Mouse (Mus musculus): ENCODE data around the gene Asb4. TPM values are rescaled to one million over a fixed set of nuclear protein-coding genes. Genes with fewer than 3 reads are reported as not detected.
A peak's percentile ranks its signal among the peaks of the same experiment; 100 is the strongest.

Gene Asb4
- polyA plus RNA-seq, 1 experiment from 2014 or later: 22.7 TPM

DNA sequence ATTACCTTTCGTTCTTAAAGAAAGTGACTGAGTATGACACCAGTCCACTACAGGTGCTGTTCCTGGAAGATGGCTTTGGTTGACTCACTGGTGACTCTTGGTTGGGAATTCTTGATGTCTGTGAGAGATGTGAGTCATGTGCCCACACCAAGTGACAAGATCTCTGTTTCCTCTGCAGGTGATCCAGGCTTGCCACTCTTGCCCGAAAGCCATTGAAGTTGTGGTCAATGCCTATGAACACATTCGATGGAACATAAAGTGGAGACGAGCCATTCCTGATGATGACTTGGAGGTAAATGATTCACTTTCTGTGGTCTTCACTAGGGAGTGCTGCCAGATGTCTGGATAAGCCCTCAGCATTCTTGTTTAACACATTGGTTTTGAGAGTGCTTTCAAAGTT lies 46.4 kb downstream of the Asb4 start:
- no peak for ATAC-seq
- H3K4me1 ChIP-seq (ENCODE audit: control insufficient read depth, insufficient read depth, low read length): peaks cover 4% of the 10 kb centered on the region
- H3K36me3 ChIP-seq (ENCODE audit: control insufficient read depth, insufficient read depth, low read length): no peaks in the 10 kb centered on the region
- H3K4me3 ChIP-seq (ENCODE audit: low read depth, low read length): no peak overlapping the region
- no peak overlapping the region for H3K9ac ChIP-seq (ENCODE audit: low read length)
- H3K4me2 ChIP-seq (ENCODE audit: low read length): no peak overlapping the region
- no peak for DNase-seq (ENCODE audit: low spot score)
- no peak overlapping the region for H3K27ac ChIP-seq (ENCODE audit: low read depth, low read length)
- H3K9me3 ChIP-seq (replicated peaks; ENCODE audit: control insufficient read depth, low read length): no peaks in the 10 kb centered on the region
- H3K27me3 ChIP-seq (replicated peaks; ENCODE audit: control insufficient read depth, insufficient read depth, low read length): no peaks in the 10 kb centered on the region
- WGBS: 96% methylated on average over 4 of the region's 4 CpGs

GRCm38 (mm10) chr6:5429982-5430550 lies 46.9 kb downstream of the Asb4 start:
- DNase-seq (ENCODE audit: low spot score) (no peak), ATAC-seq (no peak)
- H3K36me3 ChIP-seq (ENCODE audit: control insufficient read depth, insufficient read depth, low read length): no peaks in the 10 kb centered on the region
- H3K4me2 ChIP-seq (ENCODE audit: low read length): no peak overlapping the region
- H3K27ac ChIP-seq (ENCODE audit: low read depth, low read length): no peak overlapping the region
- no peaks in the 10 kb centered on the region for H3K27me3 ChIP-seq (replicated peaks; ENCODE audit: control insufficient read depth, insufficient read depth, low read length)
- no peak overlapping the region for H3K9ac ChIP-seq (ENCODE audit: low read length)
- H3K4me1 ChIP-seq (ENCODE audit: control insufficient read depth, insufficient read depth, low read length): peaks cover 4% of the 10 kb centered on the region
- 93% methylated on average over 4 of the region's 4 CpGs for WGBS
- H3K4me3 ChIP-seq (ENCODE audit: low read depth, low read length): no peak overlapping the region
- H3K9me3 ChIP-seq (replicated peaks; ENCODE audit: control insufficient read depth, low read length): no peaks in the 10 kb centered on the region

GRCm38 (mm10) chr6:5433887-5434286 lies 50.7 kb downstream of the Asb4 start:
- H3K36me3 ChIP-seq (ENCODE audit: control insufficient read depth, insufficient read depth, low read length): no peaks in the 10 kb centered on the region
- ATAC-seq: peak; percentile 75
- no peak overlapping the region for H3K4me2 ChIP-seq (ENCODE audit: low read length)
- no peak overlapping the region for H3K27ac ChIP-seq (ENCODE audit: low read depth, low read length)
- peaks cover 4% of the 10 kb centered on the region for H3K4me1 ChIP-seq (ENCODE audit: control insufficient read depth, insufficient read depth, low read length)
- H3K9ac ChIP-seq (ENCODE audit: low read length): no peak overlapping the region
- H3K27me3 ChIP-seq (replicated peaks; ENCODE audit: control insufficient read depth, insufficient read depth, low read length): no peaks in the 10 kb centered on the region
- 10% methylated on average over 2 of the region's 2 CpGs for WGBS
- no peak overlapping the region for H3K4me3 ChIP-seq (ENCODE audit: low read depth, low read length)
- H3K9me3 ChIP-seq (replicated peaks; ENCODE audit: control insufficient read depth, low read length): no peaks in the 10 kb centered on the region
- peak; percentile 45 for DNase-seq (ENCODE audit: low spot score)

GRCm38 (mm10) chr6:5437757-5438156 lies 54.6 kb downstream of the Asb4 start:
- 50% methylated on average over 4 of the region's 4 CpGs for WGBS

DNA sequence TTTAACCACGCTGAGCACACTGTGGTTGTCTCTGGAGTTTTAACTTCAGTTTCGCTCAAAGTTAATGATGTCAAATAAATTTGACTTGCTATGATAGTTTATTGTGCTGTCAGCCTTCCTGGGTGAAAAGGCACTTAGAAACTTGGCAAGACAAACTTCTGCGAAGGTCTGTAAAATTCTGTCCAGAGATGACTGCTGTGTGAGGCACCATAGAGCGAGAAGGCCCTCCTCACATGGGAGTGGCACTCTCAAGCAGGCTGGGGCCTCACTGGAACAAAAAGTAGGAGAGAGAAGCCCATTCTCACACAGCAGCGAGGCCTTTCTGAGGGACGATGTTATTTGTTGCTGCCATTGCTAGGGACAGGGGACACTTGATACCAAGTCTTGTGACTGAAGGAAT lies 58.0 kb downstream of the Asb4 start:
- Histone ChIP-seq H3K4me3 (ENCODE audit: low read depth, low read length) (no peak overlapping the region), H3K27me3 (replicated peaks; ENCODE audit: control insufficient read depth, insufficient read depth, low read length) (no peaks in the 10 kb centered on the region), H3K9me3 (replicated peaks; ENCODE audit: control insufficient read depth, low read length) (no peaks in the 10 kb centered on the region), H3K9ac (ENCODE audit: low read length) (no peak overlapping the region), H3K4me1 (ENCODE audit: control insufficient read depth, insufficient read depth, low read length) (peaks cover 9% of the 10 kb centered on the region), H3K27ac (ENCODE audit: low read depth, low read length) (no peak overlapping the region), H3K4me2 (ENCODE audit: low read length) (no peak overlapping the region), H3K36me3 (ENCODE audit: control insufficient read depth, insufficient read depth, low read length) (no peaks in the 10 kb centered on the region)
- DNase-seq (ENCODE audit: low spot score) (no peak), ATAC-seq (no peak)
- 92% methylated on average over 6 of the region's 6 CpGs for WGBS

More at GRCm38 (mm10) chr6:5437757-5438156, 54.6 kb downstream of the Asb4 start:
- Histone ChIP-seq H3K4me2 (ENCODE audit: low read length) (no peak overlapping the region), H3K36me3 (ENCODE audit: control insufficient read depth, insufficient read depth, low read length) (no peaks in the 10 kb centered on the region), H3K27ac (ENCODE audit: low read depth, low read length) (no peak overlapping the region), H3K9me3 (replicated peaks; ENCODE audit: control insufficient read depth, low read length) (no peaks in the 10 kb centered on the region), H3K27me3 (replicated peaks; ENCODE audit: control insufficient read depth, insufficient read depth, low read length) (no peaks in the 10 kb centered on the region), H3K9ac (ENCODE audit: low read length) (no peak overlapping the region), H3K4me3 (ENCODE audit: low read depth, low read length) (no peak overlapping the region), H3K4me1 (ENCODE audit: control insufficient read depth, insufficient read depth, low read length) (peaks cover 6% of the 10 kb centered on the region)
- DNase-seq (ENCODE audit: low spot score) (peak; percentile 27), ATAC-seq (no peak)

DNA sequence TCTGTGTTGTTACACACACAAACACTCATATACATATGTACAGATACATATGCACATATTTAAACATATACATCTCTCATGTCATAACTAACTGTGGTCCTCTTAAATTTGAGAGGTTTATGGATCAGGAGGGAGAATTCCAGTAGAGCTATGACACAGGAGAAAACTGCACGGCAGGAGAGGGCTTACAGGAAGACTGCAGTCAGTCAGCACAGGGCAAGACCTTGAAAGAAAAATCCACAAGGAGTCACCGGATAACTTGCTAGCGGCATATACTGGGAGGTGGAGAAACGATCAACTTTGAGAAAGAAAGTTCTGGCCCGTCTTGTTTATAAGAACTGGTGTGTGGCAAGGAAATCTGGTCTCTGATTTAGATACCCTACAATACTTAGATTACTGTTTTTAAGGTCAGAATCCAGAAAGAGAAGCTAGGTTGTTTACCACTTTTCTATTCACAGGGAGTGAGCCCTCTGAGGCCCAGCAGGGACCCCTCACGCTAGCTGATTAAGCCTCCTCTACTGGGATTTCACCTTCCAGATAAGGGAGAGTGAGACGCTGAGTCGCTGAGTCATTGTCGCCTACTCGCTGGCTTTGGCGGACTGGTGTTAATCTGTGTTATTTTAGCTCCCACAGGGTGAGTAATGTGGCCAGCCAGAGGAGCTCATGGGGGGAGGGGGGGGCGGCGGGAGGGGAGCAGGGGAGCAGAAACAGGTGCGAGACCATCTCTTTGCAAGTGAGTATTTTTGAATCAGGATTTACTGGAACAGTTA lies 59.3 kb downstream of the Asb4 start:
- peaks cover 12% of the 10 kb centered on the region for H3K4me1 ChIP-seq (ENCODE audit: control insufficient read depth, insufficient read depth, low read length)
- ATAC-seq: peak; percentile 40; the same call in 1 of the 2 replicates
- peak overlapping the region; percentile 23; the same call in 1 of the 2 replicates for H3K4me2 ChIP-seq (ENCODE audit: low read length)
- H3K4me3 ChIP-seq (ENCODE audit: low read depth, low read length): no peak overlapping the region
- H3K9ac ChIP-seq (ENCODE audit: low read length): no peak overlapping the region
- 9% methylated on average over 14 of the region's 14 CpGs for WGBS
- peak; percentile 38 for DNase-seq (ENCODE audit: low spot score)
- H3K9me3 ChIP-seq (replicated peaks; ENCODE audit: control insufficient read depth, low read length): no peaks in the 10 kb centered on the region
- no peaks in the 10 kb centered on the region for H3K27me3 ChIP-seq (replicated peaks; ENCODE audit: control insufficient read depth, insufficient read depth, low read length)
- no peak overlapping the region for H3K27ac ChIP-seq (ENCODE audit: low read depth, low read length)
- no peaks in the 10 kb centered on the region for H3K36me3 ChIP-seq (ENCODE audit: control insufficient read depth, insufficient read depth, low read length)

DNA sequence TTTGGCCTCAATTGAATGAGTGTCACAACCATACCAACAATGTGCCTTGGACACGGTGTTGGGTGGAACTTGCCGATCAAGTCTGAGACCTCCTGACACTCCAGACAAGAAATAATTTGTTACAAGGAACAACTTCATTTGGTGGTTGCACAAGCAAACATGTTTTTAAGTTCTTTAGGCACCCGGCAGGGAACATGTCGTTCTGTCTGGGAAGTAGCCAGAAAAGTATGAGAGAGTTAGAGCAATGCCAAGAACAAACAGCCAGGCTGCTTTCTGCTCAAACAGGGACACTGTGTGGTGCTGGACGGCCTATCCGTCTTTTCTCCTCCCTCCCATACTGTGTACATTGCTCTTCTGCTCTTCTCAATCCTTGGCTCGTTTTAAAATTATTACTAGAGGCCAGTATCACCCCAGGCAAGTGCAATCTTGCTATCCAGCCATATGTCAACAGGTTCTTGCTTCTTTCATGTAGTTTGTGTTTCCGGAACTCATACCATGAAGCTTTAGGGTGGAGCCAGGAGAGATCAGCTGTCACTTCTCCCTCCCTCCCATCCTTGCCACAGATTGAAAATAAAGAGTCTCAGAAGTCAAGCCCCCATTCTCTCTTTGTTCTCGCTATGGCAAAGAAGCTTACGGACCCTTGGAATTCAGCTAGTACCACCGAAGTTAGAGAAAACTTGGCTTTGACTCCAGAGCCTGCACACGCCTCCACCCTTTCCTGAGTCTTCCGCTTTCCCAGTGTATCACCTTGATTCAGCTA lies 60.1 kb downstream of the Asb4 start:
- no peak overlapping the region for H3K4me3 ChIP-seq (ENCODE audit: low read depth, low read length)
- ATAC-seq (0 out of 2 replicates have a peak, but pooled peaks have one; percentile 27), DNase-seq (ENCODE audit: low spot score) (peak; percentile 33)
- H3K4me1 ChIP-seq (ENCODE audit: control insufficient read depth, insufficient read depth, low read length): peaks cover 14% of the 10 kb centered on the region
- 29% methylated on average over 13 of the region's 13 CpGs for WGBS
- no peaks in the 10 kb centered on the region for H3K36me3 ChIP-seq (ENCODE audit: control insufficient read depth, insufficient read depth, low read length)
- no peaks in the 10 kb centered on the region for H3K9me3 ChIP-seq (replicated peaks; ENCODE audit: control insufficient read depth, low read length)
- no peak overlapping the region for H3K27ac ChIP-seq (ENCODE audit: low read depth, low read length)
- H3K27me3 ChIP-seq (replicated peaks; ENCODE audit: control insufficient read depth, insufficient read depth, low read length): no peaks in the 10 kb centered on the region
- H3K9ac ChIP-seq (ENCODE audit: low read length): no peak overlapping the region
- H3K4me2 ChIP-seq (ENCODE audit: low read length): peak overlapping the region; percentile 23; the same call in 1 of the 2 replicates

DNA sequence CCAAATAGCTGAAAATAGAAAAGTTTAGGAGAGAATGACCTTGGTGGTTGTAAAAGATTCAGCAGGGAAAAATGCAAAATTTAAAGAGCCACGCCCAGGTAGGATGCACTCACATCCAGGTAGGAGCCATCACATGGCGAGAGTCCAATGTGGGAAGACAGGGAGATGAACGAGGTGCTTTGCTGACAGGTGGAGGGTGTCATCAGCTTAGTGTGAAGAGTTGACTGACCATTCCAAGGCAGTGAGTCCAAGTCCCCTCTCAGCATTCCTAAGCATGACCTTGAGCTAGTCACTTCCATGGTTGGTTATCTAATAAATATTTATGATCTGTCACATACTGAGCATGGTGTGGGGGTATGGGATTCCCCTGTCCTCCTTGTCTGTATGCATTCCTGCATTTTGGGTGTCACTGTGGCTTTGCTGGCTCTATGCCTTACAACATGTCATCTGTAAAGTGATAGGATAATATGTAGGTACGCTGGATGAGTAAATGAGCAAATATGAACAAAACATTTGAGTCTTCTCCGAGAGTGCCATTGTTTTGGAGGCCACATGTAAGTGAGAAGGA lies 61.2 kb downstream of the Asb4 start:
- no peaks in the 10 kb centered on the region for H3K27me3 ChIP-seq (replicated peaks; ENCODE audit: control insufficient read depth, insufficient read depth, low read length)
- no peak overlapping the region for H3K27ac ChIP-seq (ENCODE audit: low read depth, low read length)
- WGBS: 92% methylated on average over 5 of the region's 5 CpGs
- H3K9me3 ChIP-seq (replicated peaks; ENCODE audit: control insufficient read depth, low read length): no peaks in the 10 kb centered on the region
- H3K36me3 ChIP-seq (ENCODE audit: control insufficient read depth, insufficient read depth, low read length): no peaks in the 10 kb centered on the region
- no peak overlapping the region for H3K9ac ChIP-seq (ENCODE audit: low read length)
- no peak overlapping the region for H3K4me2 ChIP-seq (ENCODE audit: low read length)
- DNase-seq (ENCODE audit: low spot score): no peak
- H3K4me3 ChIP-seq (ENCODE audit: low read depth, low read length): no peak overlapping the region
- peaks cover 14% of the 10 kb centered on the region for H3K4me1 ChIP-seq (ENCODE audit: control insufficient read depth, insufficient read depth, low read length)
- ATAC-seq: no peak
